Mouse (Mus musculus) neural tube, embryonic 13.5 days (tissue): ENCODE measurements around the gene Ppil2. TPM values are rescaled to one million over a fixed set of nuclear protein-coding genes. Genes with fewer than 3 reads are reported as not detected.
A peak's percentile ranks its signal among the peaks of the same experiment; 100 is the strongest.

Source experiments
- ATAC-seq: fragments of 200-750 bp; cut with Nextera tagmentation; 2 replicates; pipeline ENCODE4 v1.8.0; 2017; ENCODE audit warnings: low read depth, mild to moderate bottlenecking, moderate TSS enrichment, moderate library complexity
- H3K27ac ChIP-seq: fragments of 300-500 bp; sonication (generic); replicated peaks from 2 replicates; pipeline ENCODE4 v1.5.1; 2015; ENCODE audit warnings: moderate library complexity, mild to moderate bottlenecking, inconsistent platforms
- H3K27me3 ChIP-seq: fragments of 300-500 bp; sonication (generic); 2 replicates; pipeline ENCODE4 v1.6.1; 2015; ENCODE audit warnings: mild to moderate bottlenecking, inconsistent platforms
- H3K36me3 ChIP-seq: fragments of 300-500 bp; sonication (generic); 2 replicates; pipeline ENCODE4 v1.6.1; 2015; ENCODE audit warnings: mild to moderate bottlenecking, inconsistent platforms
- H3K4me1 ChIP-seq: fragments of 300-500 bp; sonication (generic); replicated peaks from 2 replicates; pipeline ENCODE4 v1.6.1; 2015; ENCODE audit warnings: inconsistent platforms
- H3K4me2 ChIP-seq: fragments of 300-500 bp; sonication (generic); 2 replicates; pipeline ENCODE4 v1.6.1; 2015; ENCODE audit warnings: inconsistent platforms, mild to moderate bottlenecking, moderate library complexity
- H3K4me3 ChIP-seq: fragments of 300-500 bp; sonication (generic); 2 replicates; pipeline ENCODE4 v1.5.1; 2015; ENCODE audit warnings: mild to moderate bottlenecking, inconsistent platforms
- H3K9ac ChIP-seq: fragments of 300-500 bp; sonication (generic); 2 replicates; pipeline ENCODE4 v1.6.1; 2015; ENCODE audit warnings: moderate library complexity, mild to moderate bottlenecking, inconsistent platforms
- H3K9me3 ChIP-seq: fragments of 300-500 bp; sonication (generic); 2 replicates; pipeline ENCODE4 v1.6.1; 2016; ENCODE audit warnings: inconsistent platforms
- WGBS: fragments of 180-500 bp; shearing (Covaris S2); methylation state at CpG from one replicate; pipeline ENCODE4 v1.1.7; 2015; 5-methylcytosine and 5-hydroxymethylcytosine counted together
- polyA plus RNA-seq: library from polyadenylated mRNA; unstranded; fragments of >200 nt; fragmentation: Nextera tagmentation; extraction: Ambion mirVana; gene quantifications from 2 replicates; pipeline ENCODE4 v1.2.1, GENCODE M21; 2015

Ppil2 gene
- polyA plus RNA-seq, 1 experiment from 2014 or later, result 154 TPM

DNA sequence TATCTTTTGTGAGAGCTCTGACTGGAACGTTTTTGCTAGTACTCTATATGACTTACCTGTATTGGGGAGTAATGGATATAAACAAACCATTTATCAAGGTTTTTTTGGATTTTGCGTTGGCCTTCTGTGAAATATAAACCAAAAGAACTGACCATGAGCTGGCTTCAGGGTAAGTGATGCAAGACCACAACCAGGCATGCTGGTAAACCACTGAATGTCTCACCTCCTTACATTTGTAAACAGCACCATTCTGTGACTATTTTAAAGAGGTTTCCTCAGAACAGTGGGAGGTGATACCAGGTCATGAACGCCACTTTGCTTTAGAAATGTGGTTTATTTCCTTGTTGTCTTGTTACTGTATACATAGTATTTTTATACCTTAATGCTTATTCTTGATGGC, 24.8 kb downstream of the Ppil2 start:
- H3K27me3 ChIP-seq, result no peaks in the 10 kb centered on the region
- H3K4me1 ChIP-seq, result no peaks in the 10 kb centered on the region
- H3K4me2 ChIP-seq, result no peak overlapping the region
- no peak for ATAC-seq
- no peak overlapping the region for H3K9ac ChIP-seq
- H3K27ac ChIP-seq, result no peak overlapping the region
- H3K36me3 ChIP-seq, result peaks cover 98% of the 10 kb centered on the region
- 92% methylated on average over 3 of the region's 3 CpGs for WGBS
- H3K4me3 ChIP-seq, result no peak overlapping the region
- no peaks in the 10 kb centered on the region for H3K9me3 ChIP-seq

DNA sequence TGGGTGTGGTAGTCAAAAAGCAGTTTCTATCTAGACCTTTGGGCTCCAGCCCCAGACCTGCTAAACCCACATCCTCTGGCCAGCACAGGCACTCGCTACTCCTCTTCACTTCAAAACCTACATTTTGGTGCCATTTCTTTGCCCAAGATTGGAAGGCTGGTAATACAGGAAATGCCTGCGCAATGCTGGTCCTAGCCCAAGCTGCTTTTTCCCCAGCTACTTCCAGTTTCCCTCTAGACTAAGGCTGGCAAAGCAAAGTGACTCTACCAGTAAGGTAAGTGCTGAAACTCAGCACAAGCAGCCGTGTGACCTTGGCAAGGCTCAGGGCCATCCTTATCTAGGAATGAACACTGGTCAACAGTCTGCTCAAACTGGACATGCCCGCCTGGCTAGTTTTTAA, 25.4 kb downstream of the Ppil2 start:
- Histone ChIP-seq H3K9me3 (no peaks in the 10 kb centered on the region), H3K9ac (no peak overlapping the region), H3K36me3 (peaks cover 92% of the 10 kb centered on the region), H3K4me3 (no peak overlapping the region), H3K27me3 (no peaks in the 10 kb centered on the region), H3K27ac (no peak overlapping the region), H3K4me2 (no peak overlapping the region), H3K4me1 (no peaks in the 10 kb centered on the region)
- ATAC-seq, result no peak
- WGBS, result 94% methylated on average over 4 of the region's 4 CpGs

DNA sequence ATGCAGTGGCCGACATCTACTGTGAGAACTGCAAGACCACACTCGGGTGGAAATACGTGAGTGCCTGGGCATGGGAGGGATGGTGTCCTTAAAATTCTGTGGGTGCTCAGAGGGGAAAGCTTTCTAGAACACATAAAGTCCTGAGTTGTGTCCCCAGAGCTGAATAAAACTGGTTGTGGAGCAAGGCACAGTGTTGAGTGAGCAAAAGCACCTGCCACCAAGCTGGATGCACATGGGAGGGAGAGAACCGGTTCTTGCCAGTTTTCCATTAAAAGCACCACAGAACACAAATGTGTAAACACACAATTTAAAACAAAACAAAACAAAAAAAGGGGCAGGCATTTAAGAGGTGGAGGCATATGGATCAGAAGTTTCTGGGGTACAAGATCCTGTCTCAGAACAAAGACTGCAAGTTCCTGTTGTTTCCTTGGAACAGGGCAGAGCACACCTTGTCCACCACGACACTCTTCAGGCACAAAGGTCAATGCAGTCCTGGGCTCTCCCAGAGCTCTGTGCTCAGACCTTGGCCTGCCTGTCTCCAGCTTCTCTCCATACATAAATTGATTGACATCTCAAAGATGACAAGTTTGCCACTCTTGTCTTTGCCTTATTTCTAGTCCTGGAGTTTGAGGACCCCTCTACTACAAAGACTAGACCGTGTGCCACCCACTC, 28.8 kb downstream of the Ppil2 start:
- no peak overlapping the region for H3K4me2 ChIP-seq
- WGBS, result 90% methylated on average over 6 of the region's 6 CpGs

DNA sequence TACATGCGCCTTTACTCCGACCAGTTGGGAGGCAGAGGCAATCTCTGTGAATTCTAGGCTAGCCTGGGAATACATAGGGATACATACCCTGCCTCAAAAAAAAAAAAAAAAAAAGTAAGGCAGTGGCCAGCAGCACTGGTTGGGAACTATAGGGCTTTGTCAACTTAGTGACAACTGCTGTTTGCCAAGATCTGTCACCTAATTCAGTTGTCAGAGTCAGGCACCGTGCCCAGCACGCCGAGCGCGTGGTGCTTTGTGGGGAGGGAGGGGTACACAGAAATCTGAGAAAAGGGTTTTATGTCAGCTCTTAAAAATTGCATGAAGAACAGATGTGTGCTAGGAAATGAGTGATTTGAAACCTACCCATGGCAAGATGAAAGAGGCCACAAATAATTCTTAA, 33.0 kb downstream of the Ppil2 start:
- Histone ChIP-seq H3K9ac (no peak overlapping the region), H3K27me3 (no peaks in the 10 kb centered on the region), H3K4me3 (no peak overlapping the region), H3K4me2 (no peak overlapping the region), H3K27ac (no peak overlapping the region), H3K4me1 (peaks cover 14% of the 10 kb centered on the region), H3K9me3 (0 out of 2 replicates have a peak, but pooled peaks cover 4% of the 10 kb centered on the region), H3K36me3 (peaks cover 67% of the 10 kb centered on the region)
- no peak for ATAC-seq
- 87% methylated on average over 7 of the region's 7 CpGs for WGBS

More for the DNA sequence above, 28.8 kb downstream of the Ppil2 start:
- Histone ChIP-seq H3K4me3 (no peak overlapping the region), H3K9me3 (no peaks in the 10 kb centered on the region), H3K9ac (no peak overlapping the region), H3K4me1 (no peaks in the 10 kb centered on the region), H3K27me3 (no peaks in the 10 kb centered on the region), H3K36me3 (peaks cover 80% of the 10 kb centered on the region), H3K27ac (no peak overlapping the region)
- no peak for ATAC-seq

DNA sequence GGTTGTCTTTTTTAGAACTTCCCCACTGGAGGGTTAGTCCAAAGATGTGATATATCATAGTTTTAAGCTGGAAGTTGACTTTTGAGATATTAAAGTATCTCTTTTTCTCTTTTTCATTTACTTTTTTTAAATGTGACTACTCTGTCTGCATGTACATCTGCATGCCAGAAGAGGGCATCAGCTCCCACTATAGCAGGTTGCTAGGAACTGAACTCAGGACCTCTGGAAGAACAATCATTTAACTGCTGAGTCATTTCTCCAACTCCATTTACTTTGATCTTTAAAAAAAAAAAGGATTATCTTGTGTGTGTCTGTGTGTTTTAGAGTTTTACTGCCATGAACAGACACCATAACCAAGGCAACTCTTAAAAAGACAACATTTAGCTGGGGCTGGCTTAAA, 34.2 kb downstream of the Ppil2 start:
- H3K27ac ChIP-seq, result no peak overlapping the region
- 0 out of 2 replicates have a peak, but pooled peaks cover 4% of the 10 kb centered on the region for H3K9me3 ChIP-seq
- H3K36me3 ChIP-seq, result peaks cover 57% of the 10 kb centered on the region
- H3K9ac ChIP-seq, result no peak overlapping the region
- H3K4me1 ChIP-seq, result peaks cover 23% of the 10 kb centered on the region
- H3K4me3 ChIP-seq, result no peak overlapping the region
- ATAC-seq, result no peak
- H3K4me2 ChIP-seq, result no peak overlapping the region
- H3K27me3 ChIP-seq, result no peaks in the 10 kb centered on the region

DNA sequence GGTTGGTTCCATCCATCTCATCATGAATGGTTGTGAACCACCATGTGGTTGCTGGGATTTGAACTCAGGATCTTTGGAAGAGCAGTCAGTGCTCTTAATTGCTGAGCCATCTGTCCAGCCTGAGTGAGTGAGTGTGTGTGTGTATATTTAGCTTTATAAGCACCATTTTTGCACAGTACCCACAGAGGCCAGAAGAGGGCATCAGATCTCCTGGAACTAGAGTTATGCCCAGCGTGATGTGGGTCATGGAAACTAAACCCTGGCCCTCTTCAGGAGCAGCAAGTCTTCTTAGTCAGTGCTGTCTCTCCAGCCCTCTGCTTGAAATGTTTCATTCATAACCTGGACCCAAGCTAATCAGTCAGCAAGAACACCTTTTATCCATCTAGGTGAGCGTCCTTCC, 34.8 kb downstream of the Ppil2 start:
- no peak overlapping the region for H3K9ac ChIP-seq
- H3K27me3 ChIP-seq, result no peaks in the 10 kb centered on the region
- no peak overlapping the region for H3K27ac ChIP-seq
- H3K36me3 ChIP-seq, result peaks cover 52% of the 10 kb centered on the region
- H3K9me3 ChIP-seq, result 0 out of 2 replicates have a peak, but pooled peaks cover 4% of the 10 kb centered on the region
- H3K4me2 ChIP-seq, result no peak overlapping the region
- no peak overlapping the region for H3K4me3 ChIP-seq
- no peak for ATAC-seq
- peaks cover 28% of the 10 kb centered on the region for H3K4me1 ChIP-seq
- WGBS, result 90% methylated on average over 2 of the region's 2 CpGs

DNA sequence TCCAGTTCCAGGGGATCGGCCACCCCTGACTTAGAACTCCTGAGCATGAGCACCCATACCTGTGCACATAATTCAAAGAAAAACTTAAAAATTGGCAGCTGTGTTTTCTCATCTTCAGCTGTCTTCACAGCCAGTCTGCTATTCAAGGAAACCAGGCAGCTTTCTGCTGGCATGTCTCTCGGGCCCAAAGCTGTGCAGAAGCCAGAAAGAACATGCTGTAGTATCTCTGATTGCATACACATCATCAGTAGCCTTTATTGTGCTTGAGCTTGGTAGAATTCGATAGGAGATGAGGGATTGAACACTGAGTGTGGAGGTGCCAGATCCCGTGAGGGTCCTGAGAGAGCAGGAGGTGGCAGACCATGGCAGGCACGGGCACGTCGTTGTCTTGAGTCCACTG, 38.1 kb downstream of the Ppil2 start:
- peaks cover 36% of the 10 kb centered on the region for H3K36me3 ChIP-seq
- whole genome bisulfite sequencing, result 90% methylated on average over 7 of the region's 7 CpGs
- H3K4me3 ChIP-seq, result no peak overlapping the region

DNA sequence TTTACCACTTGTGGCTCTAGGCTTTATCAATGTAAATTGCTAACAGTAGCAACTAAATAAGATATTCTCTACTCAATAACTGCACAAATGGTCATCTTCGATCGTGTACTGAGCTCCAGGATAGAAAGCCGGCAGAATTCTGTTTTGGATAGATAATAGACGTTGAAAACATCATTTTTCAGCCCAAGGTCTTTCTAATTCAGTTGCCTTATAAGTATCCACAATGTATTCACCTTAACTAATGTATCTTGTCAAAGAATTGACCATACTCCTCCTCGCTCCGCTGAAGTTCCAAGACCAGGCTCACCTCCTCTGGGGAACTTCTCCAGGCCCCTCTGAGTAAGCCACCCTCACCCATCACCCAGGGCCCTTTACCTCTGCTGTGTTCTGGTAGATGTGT, 40.3 kb downstream of the Ppil2 start:
- 52% methylated on average over 6 of the region's 6 CpGs for whole genome bisulfite sequencing
- Histone ChIP-seq H3K4me2 (peak overlapping the region; percentile 73), H3K36me3 (peaks cover 22% of the 10 kb centered on the region), H3K27ac (no peak overlapping the region), H3K27me3 (peaks cover 8% of the 10 kb centered on the region; the same call in 1 of the 2 replicates), H3K9me3 (0 out of 2 replicates have a peak, but pooled peaks cover 3% of the 10 kb centered on the region), H3K4me3 (peak overlapping the region; percentile 80), H3K4me1 (peaks cover 45% of the 10 kb centered on the region), H3K9ac (peak overlapping the region; percentile 87)
- ATAC-seq, result no peak

More for the DNA sequence above, 38.1 kb downstream of the Ppil2 start:
- no peak overlapping the region for H3K4me2 ChIP-seq
- 0 out of 2 replicates have a peak, but pooled peaks cover 4% of the 10 kb centered on the region for H3K9me3 ChIP-seq
- H3K27ac ChIP-seq, result no peak overlapping the region
- no peak overlapping the region for H3K9ac ChIP-seq
- peaks cover 45% of the 10 kb centered on the region for H3K4me1 ChIP-seq
- H3K27me3 ChIP-seq, result no peaks in the 10 kb centered on the region
- ATAC-seq, result no peak

DNA sequence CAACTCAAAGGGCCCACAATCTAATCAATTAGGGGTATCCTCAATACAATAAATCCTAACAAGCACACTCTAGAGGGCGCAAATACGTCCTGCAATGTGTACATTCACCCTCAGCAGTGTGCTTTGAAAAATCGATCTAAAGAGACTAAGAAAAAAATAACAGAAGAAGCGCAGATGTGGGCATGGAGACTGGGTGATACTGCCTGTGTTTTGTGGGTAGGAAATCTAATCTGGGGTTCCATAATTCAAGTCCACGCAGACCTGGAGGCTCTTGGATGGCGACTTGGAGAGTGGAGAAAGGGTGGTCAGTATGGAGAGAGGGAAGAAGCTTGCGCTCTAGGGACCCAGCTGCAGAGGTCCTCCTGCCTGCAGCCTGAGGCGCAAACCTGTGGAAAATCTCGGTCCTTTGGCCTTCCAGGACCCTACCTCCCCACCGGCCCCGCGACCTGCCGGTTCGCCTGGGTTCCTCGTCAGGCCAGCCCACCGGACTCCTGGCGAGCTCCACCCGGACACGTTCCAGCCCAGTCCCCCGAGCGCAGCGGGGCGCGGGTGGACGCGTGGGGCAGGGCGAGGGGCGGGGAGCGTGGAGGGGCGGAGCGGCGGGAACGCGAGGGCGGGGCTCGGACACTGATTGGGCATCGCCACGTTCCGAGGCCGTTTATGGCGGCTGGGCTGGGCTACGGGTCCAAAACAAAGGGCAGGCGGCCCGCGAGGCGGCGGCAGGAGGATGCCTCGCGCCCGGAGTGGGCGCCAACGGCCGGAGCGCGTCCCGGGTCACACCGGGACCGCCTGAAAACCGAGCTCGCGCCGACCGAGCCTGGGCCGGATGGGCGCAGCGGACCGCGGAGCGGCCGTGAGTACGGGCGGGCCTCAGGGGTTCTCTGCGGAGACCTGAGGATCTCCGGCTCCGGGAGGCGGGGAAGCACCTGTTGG, 41.3 kb downstream of the Ppil2 start, which contains the start of gene Ypel1:
Gene Ypel1 (plus strand): TSS at position 186 of the 933 bp plus-strand sequence.
- H3K27me3 ChIP-seq, result peaks cover 8% of the 10 kb centered on the region; the same call in 1 of the 2 replicates
- H3K4me2 ChIP-seq, result peak within 1 kb of the TSS; percentile 73
- peaks cover 45% of the 10 kb centered on the region for H3K4me1 ChIP-seq
- ATAC-seq, result peak; percentile 96
- H3K4me3 ChIP-seq, result peak within 1 kb of the TSS; percentile 80
- no peaks in the 10 kb centered on the region for H3K9me3 ChIP-seq
- peak within 1 kb of the TSS; percentile 88 for H3K27ac ChIP-seq
- H3K36me3 ChIP-seq, result peaks cover 12% of the 10 kb centered on the region
- H3K9ac ChIP-seq, result peak within 1 kb of the TSS; percentile 87
- WGBS, result under 1% methylated on average over 70 of the region's 76 CpGs

DNA sequence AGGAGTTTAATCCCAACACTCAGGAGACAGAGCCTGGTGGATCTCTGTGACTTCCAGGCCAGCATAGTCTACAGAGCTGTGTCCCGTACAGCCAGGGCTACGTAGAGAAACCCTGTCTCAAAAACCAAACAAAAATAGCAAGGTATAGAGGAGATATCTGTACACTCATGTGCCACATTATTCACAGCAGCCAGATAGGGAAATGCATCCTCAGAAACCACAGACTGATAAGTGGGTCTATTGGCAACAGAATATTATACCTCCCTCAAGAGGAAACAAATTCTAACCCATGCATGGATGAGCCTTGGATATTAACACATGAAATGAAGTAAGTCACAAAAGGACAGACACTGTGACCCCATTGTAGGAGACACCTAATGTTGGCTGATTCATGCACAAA, 43.5 kb downstream of the Ppil2 start:
- Histone ChIP-seq H3K27me3 (peaks cover 8% of the 10 kb centered on the region; the same call in 1 of the 2 replicates), H3K9me3 (no peaks in the 10 kb centered on the region), H3K27ac (no peak overlapping the region), H3K4me1 (peaks cover 27% of the 10 kb centered on the region), H3K4me3 (no peak overlapping the region), H3K4me2 (no peak overlapping the region), H3K9ac (no peak overlapping the region), H3K36me3 (no peaks in the 10 kb centered on the region)
- no peak for ATAC-seq
- 94% methylated on average over 2 of the region's 2 CpGs for WGBS

DNA sequence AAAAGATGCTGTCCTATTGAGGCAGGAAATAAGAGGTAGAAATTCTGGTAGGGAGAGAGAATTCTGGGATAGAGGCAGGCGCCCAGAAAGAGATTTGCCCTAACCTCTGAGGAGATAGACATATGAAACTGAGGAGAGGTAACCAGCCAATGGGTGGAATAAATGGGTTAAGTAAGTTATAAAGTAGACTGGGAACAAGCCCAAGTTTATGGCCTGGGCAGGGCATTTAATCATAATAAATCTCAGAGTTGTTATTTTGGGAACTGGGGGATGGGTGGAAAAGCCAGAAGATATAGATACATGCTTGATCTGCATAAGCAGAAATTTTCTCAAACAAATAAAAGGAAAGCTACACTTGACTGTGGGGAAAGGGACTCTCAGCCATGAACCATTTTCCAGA, 48.7 kb downstream of the Ppil2 start:
- 76% methylated on average over 1 of the region's 1 CpGs for WGBS
- Histone ChIP-seq H3K27ac (no peak overlapping the region), H3K36me3 (no peaks in the 10 kb centered on the region), H3K9ac (no peak overlapping the region), H3K9me3 (no peaks in the 10 kb centered on the region), H3K4me2 (no peak overlapping the region), H3K4me1 (no peaks in the 10 kb centered on the region), H3K27me3 (peaks cover 3% of the 10 kb centered on the region; the same call in 1 of the 2 replicates), H3K4me3 (no peak overlapping the region)
- no peak for ATAC-seq

DNA sequence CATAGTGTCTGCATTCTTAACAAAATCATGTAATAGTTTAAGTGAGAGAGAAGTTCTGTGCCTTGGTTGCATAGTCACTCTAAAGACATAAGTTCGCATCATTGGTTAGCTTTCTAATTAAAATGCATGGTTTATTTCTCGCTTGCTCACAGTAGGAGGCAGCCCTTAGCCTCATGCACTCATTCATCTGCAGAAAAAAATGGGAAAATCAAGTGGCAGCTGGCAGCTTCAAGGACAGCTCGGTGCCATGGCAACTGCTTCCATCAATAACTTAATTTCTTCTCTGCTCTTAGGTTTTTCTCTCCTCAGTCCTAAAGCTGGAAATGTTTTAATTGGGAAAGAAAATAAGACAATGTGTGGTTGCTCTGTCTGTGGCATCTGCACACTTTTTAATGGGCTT, 55.5 kb downstream of the Ppil2 start:
- peak overlapping the region; percentile 59 for H3K27ac ChIP-seq

More for the DNA sequence above, 55.5 kb downstream of the Ppil2 start:
- Histone ChIP-seq H3K9me3 (no peaks in the 10 kb centered on the region), H3K4me2 (no peak overlapping the region), H3K9ac (no peak overlapping the region), H3K27me3 (no peaks in the 10 kb centered on the region), H3K4me3 (no peak overlapping the region), H3K36me3 (no peaks in the 10 kb centered on the region), H3K4me1 (peaks cover 15% of the 10 kb centered on the region; the same call in 1 of the 2 replicates)
- ATAC-seq, result peak; percentile 54
- 32% methylated on average over 3 of the region's 3 CpGs for WGBS
